Mouse (Mus musculus) adrenal gland, postnatal 10 days (tissue): ENCODE measurements around the gene Tmem52. TPM values are rescaled to one million over a fixed set of nuclear protein-coding genes. Genes with fewer than 3 reads are reported as not detected.
"Not testable (repeated sequence)": the region's sequence is repeated elsewhere in the genome, so short reads cannot be mapped to it uniquely, and the experiment has no call there.

Experiments used
- DNase-seq: peaks from one replicate; pipeline ENCODE4 v3.0.0; 2021; ENCODE audit warnings: mixed read lengths
- long read RNA-seq, 2 experiments: library from polyadenylated mRNA; stranded (forward); transcript quantifications; one replicate each; pipeline ENCODE4 v2.0.0; 2021
- total RNA-seq, 2 experiments: library from RNA; stranded (reverse); gene quantifications; 2 replicates each; pipeline ENCODE4 v1.2.3; 2021

Tmem52 gene
- 10 to 100 TPM; 14.9 to 17.5 TPM for total RNA-seq
- long read RNA-seq, experiment 1, transcript Tmem52-202 (4 exons, 622 nt): minor isoform, 5 of 29 reads
- long read RNA-seq, experiment 1, transcript Tmem52-201 (5 exons, 932 nt): major isoform, 11 of 29 reads
- long read RNA-seq, experiment 1, partial matches to known transcripts: 4 of 29 reads
- long read RNA-seq, experiment 1, other reads (novel, unspliced or antisense): 5 of 29 reads
- long read RNA-seq, experiment 2, transcript Tmem52-201 (5 exons, 932 nt): major isoform, 11 of 18 reads
- long read RNA-seq, experiment 2, partial matches to known transcripts: 0 of 18 reads
- long read RNA-seq, experiment 2, other reads (novel, unspliced or antisense): 1 of 18 reads

- DNase-seq: peak; percentile 75
Measured at GRCm38 (mm10) chr4:155468952-155469351, at the start of gene Tmem52. Gene Tmem52, plus strand, starts transcription at chr4:155469114.

GRCm38 (mm10) chr4:155420137-155420536 lies 48.8 kb upstream of the Tmem52 start:
- no peak for DNase-seq

GRCm38 (mm10) chr4:155421412-155422370 lies 47.2 kb upstream of the Tmem52 start:
- DNase-seq: not testable (repeated sequence)

- DNase-seq: no peak
Measured at GRCm38 (mm10) chr4:155423988-155424387, 44.9 kb upstream of the Tmem52 start.

GRCm38 (mm10) chr4:155426272-155426671 lies 42.6 kb upstream of the Tmem52 start:
- no peak for DNase-seq

- DNase-seq: no peak
Measured at GRCm38 (mm10) chr4:155428442-155428841, 40.5 kb upstream of the Tmem52 start.

GRCm38 (mm10) chr4:155429202-155429601 lies 39.7 kb upstream of the Tmem52 start:
- DNase-seq: no peak

- DNase-seq: no peak
Measured at GRCm38 (mm10) chr4:155432358-155432757, 36.6 kb upstream of the Tmem52 start.

GRCm38 (mm10) chr4:155433993-155434392 lies 34.9 kb upstream of the Tmem52 start:
- peak; percentile 29 for DNase-seq

- DNase-seq: no peak
Measured at GRCm38 (mm10) chr4:155442808-155443207, 26.1 kb upstream of the Tmem52 start.

- DNase-seq: no peak
Measured at GRCm38 (mm10) chr4:155451597-155451996, 17.3 kb upstream of the Tmem52 start.

GRCm38 (mm10) chr4:155458575-155458974 lies 10.3 kb upstream of the Tmem52 start:
- no peak for DNase-seq

- DNase-seq: no peak
Measured at GRCm38 (mm10) chr4:155463050-155463449, 5.9 kb upstream of the Tmem52 start.

GRCm38 (mm10) chr4:155463611-155464010 lies 5.3 kb upstream of the Tmem52 start:
- no peak for DNase-seq

- DNase-seq: no peak
Measured at GRCm38 (mm10) chr4:155464061-155464460, 4.9 kb upstream of the Tmem52 start.

GRCm38 (mm10) chr4:155465607-155466006 lies 3.3 kb upstream of the Tmem52 start:
- no peak for DNase-seq

GRCm38 (mm10) chr4:155466080-155466479 lies 2.8 kb upstream of the Tmem52 start:
- DNase-seq: no peak

- DNase-seq: no peak
Measured at GRCm38 (mm10) chr4:155467237-155468010, 1.5 kb upstream of the Tmem52 start.

GRCm38 (mm10) chr4:155469590-155470262 lies 812 bp downstream of the Tmem52 start:
- DNase-seq: peak; percentile 79

- no peak for DNase-seq
Measured at GRCm38 (mm10) chr4:155470263-155470953, 1.5 kb downstream of the Tmem52 start.

- DNase-seq: no peak
Measured at GRCm38 (mm10) chr4:155470997-155471396, 2.1 kb downstream of the Tmem52 start.
